Mouse (Mus musculus): Measurements from ENCODE around the gene Thap11. TPM values are rescaled to one million over a fixed set of nuclear protein-coding genes. Genes with fewer than 3 reads are reported as not detected.

Gene Thap11
- polyA plus RNA-seq, 1 experiment = 31.0 TPM

- no peak overlapping the region for H3K4me3 ChIP-seq (ENCODE audit: low read depth, low read length)
- H3K27me3 ChIP-seq (ENCODE audit: control insufficient read depth, insufficient read depth, low read length, poor library complexity, severe bottlenecking) = no peaks in the 10 kb centered on the region
- no peaks in the 10 kb centered on the region for H3K9me3 ChIP-seq (replicated peaks; ENCODE audit: control insufficient read depth, insufficient read depth, low read length, poor library complexity, severe bottlenecking)
- no peak overlapping the region for H3K27ac ChIP-seq (ENCODE audit: insufficient read depth, low read length)
- no peak for TF ChIP-seq POLR2A (IDR thresholded peaks at IDR 0.05; ENCODE audit: insufficient read depth, low read length)
- TF ChIP-seq CTCF (IDR thresholded peaks at IDR 0.05; ENCODE audit: low read depth, low read length) = no peak
- no peak for TF ChIP-seq EP300 (IDR thresholded peaks at IDR 0.05; ENCODE audit: insufficient read depth, low read depth, low read length)
- H3K4me1 ChIP-seq (ENCODE audit: control insufficient read depth, insufficient read depth, low read length) = no peaks in the 10 kb centered on the region
- H3K36me3 ChIP-seq (ENCODE audit: control insufficient read depth, insufficient read depth, low read length, poor library complexity, severe bottlenecking) = no peaks in the 10 kb centered on the region
- no peak overlapping the region for H3K9ac ChIP-seq (ENCODE audit: low read depth, poor library complexity, severe bottlenecking)
Observed at GRCm38 (mm10) chr8:105811061-105811460, 43.9 kb upstream of the Thap11 start.

GRCm38 (mm10) chr8:105811543-105811942, 43.4 kb upstream of the Thap11 start:
- TF ChIP-seq EP300 (IDR thresholded peaks at IDR 0.05; ENCODE audit: insufficient read depth, low read depth, low read length) = no peak
- TF ChIP-seq POLR2A (IDR thresholded peaks at IDR 0.05; ENCODE audit: insufficient read depth, low read length) = no peak
- no peak for TF ChIP-seq CTCF (IDR thresholded peaks at IDR 0.05; ENCODE audit: low read depth, low read length)
- Histone ChIP-seq H3K27me3 (ENCODE audit: control insufficient read depth, insufficient read depth, low read length, poor library complexity, severe bottlenecking) (no peaks in the 10 kb centered on the region), H3K4me1 (ENCODE audit: control insufficient read depth, insufficient read depth, low read length) (no peaks in the 10 kb centered on the region), H3K9ac (ENCODE audit: low read depth, poor library complexity, severe bottlenecking) (no peak overlapping the region), H3K9me3 (replicated peaks; ENCODE audit: control insufficient read depth, insufficient read depth, low read length, poor library complexity, severe bottlenecking) (no peaks in the 10 kb centered on the region), H3K36me3 (ENCODE audit: control insufficient read depth, insufficient read depth, low read length, poor library complexity, severe bottlenecking) (no peaks in the 10 kb centered on the region), H3K27ac (ENCODE audit: insufficient read depth, low read length) (no peak overlapping the region), H3K4me3 (ENCODE audit: low read depth, low read length) (no peak overlapping the region)

- Histone ChIP-seq H3K9me3 (replicated peaks; ENCODE audit: control insufficient read depth, insufficient read depth, low read length, poor library complexity, severe bottlenecking) (no peaks in the 10 kb centered on the region), H3K27me3 (ENCODE audit: control insufficient read depth, insufficient read depth, low read length, poor library complexity, severe bottlenecking) (no peaks in the 10 kb centered on the region), H3K36me3 (ENCODE audit: control insufficient read depth, insufficient read depth, low read length, poor library complexity, severe bottlenecking) (no peaks in the 10 kb centered on the region), H3K4me3 (ENCODE audit: low read depth, low read length) (no peak overlapping the region), H3K9ac (ENCODE audit: low read depth, poor library complexity, severe bottlenecking) (no peak overlapping the region), H3K27ac (ENCODE audit: insufficient read depth, low read length) (no peak overlapping the region), H3K4me1 (ENCODE audit: control insufficient read depth, insufficient read depth, low read length) (no peaks in the 10 kb centered on the region)
- TF ChIP-seq CTCF (IDR thresholded peaks at IDR 0.05; ENCODE audit: low read depth, low read length) (no peak), EP300 (IDR thresholded peaks at IDR 0.05; ENCODE audit: insufficient read depth, low read depth, low read length) (no peak), POLR2A (IDR thresholded peaks at IDR 0.05; ENCODE audit: insufficient read depth, low read length) (no peak)
Observed at GRCm38 (mm10) chr8:105812511-105812910, 42.4 kb upstream of the Thap11 start.

GRCm38 (mm10) chr8:105813241-105813640, 41.7 kb upstream of the Thap11 start:
- Histone ChIP-seq H3K27me3 (ENCODE audit: control insufficient read depth, insufficient read depth, low read length, poor library complexity, severe bottlenecking) (no peaks in the 10 kb centered on the region), H3K9ac (ENCODE audit: low read depth, poor library complexity, severe bottlenecking) (no peak overlapping the region), H3K36me3 (ENCODE audit: control insufficient read depth, insufficient read depth, low read length, poor library complexity, severe bottlenecking) (no peaks in the 10 kb centered on the region), H3K4me1 (ENCODE audit: control insufficient read depth, insufficient read depth, low read length) (no peaks in the 10 kb centered on the region), H3K9me3 (replicated peaks; ENCODE audit: control insufficient read depth, insufficient read depth, low read length, poor library complexity, severe bottlenecking) (no peaks in the 10 kb centered on the region), H3K4me3 (ENCODE audit: low read depth, low read length) (no peak overlapping the region), H3K27ac (ENCODE audit: insufficient read depth, low read length) (no peak overlapping the region)
- no peak for TF ChIP-seq POLR2A (IDR thresholded peaks at IDR 0.05; ENCODE audit: insufficient read depth, low read length)
- no peak for TF ChIP-seq CTCF (IDR thresholded peaks at IDR 0.05; ENCODE audit: low read depth, low read length)
- no peak for TF ChIP-seq EP300 (IDR thresholded peaks at IDR 0.05; ENCODE audit: insufficient read depth, low read depth, low read length)

- no peak overlapping the region for H3K9ac ChIP-seq (ENCODE audit: low read depth, poor library complexity, severe bottlenecking)
- H3K4me1 ChIP-seq (ENCODE audit: control insufficient read depth, insufficient read depth, low read length) = no peaks in the 10 kb centered on the region
- TF ChIP-seq CTCF (IDR thresholded peaks at IDR 0.05; ENCODE audit: low read depth, low read length) (no peak), EP300 (IDR thresholded peaks at IDR 0.05; ENCODE audit: insufficient read depth, low read depth, low read length) (no peak), POLR2A (IDR thresholded peaks at IDR 0.05; ENCODE audit: insufficient read depth, low read length) (no peak)
- peaks cover 9% of the 10 kb centered on the region; the same call in 1 of the 2 replicates for H3K36me3 ChIP-seq (ENCODE audit: control insufficient read depth, insufficient read depth, low read length, poor library complexity, severe bottlenecking)
- no peaks in the 10 kb centered on the region for H3K27me3 ChIP-seq (ENCODE audit: control insufficient read depth, insufficient read depth, low read length, poor library complexity, severe bottlenecking)
- H3K9me3 ChIP-seq (replicated peaks; ENCODE audit: control insufficient read depth, insufficient read depth, low read length, poor library complexity, severe bottlenecking) = no peaks in the 10 kb centered on the region
- H3K27ac ChIP-seq (ENCODE audit: insufficient read depth, low read length) = no peak overlapping the region
- no peak overlapping the region for H3K4me3 ChIP-seq (ENCODE audit: low read depth, low read length)
Observed at GRCm38 (mm10) chr8:105819659-105820058, 35.3 kb upstream of the Thap11 start.

- Histone ChIP-seq H3K9me3 (replicated peaks; ENCODE audit: control insufficient read depth, insufficient read depth, low read length, poor library complexity, severe bottlenecking) (no peaks in the 10 kb centered on the region), H3K36me3 (ENCODE audit: control insufficient read depth, insufficient read depth, low read length, poor library complexity, severe bottlenecking) (peaks cover 9% of the 10 kb centered on the region; the same call in 1 of the 2 replicates), H3K27ac (ENCODE audit: insufficient read depth, low read length) (no peak overlapping the region), H3K9ac (ENCODE audit: low read depth, poor library complexity, severe bottlenecking) (no peak overlapping the region), H3K4me1 (ENCODE audit: control insufficient read depth, insufficient read depth, low read length) (no peaks in the 10 kb centered on the region), H3K4me3 (ENCODE audit: low read depth, low read length) (no peak overlapping the region), H3K27me3 (ENCODE audit: control insufficient read depth, insufficient read depth, low read length, poor library complexity, severe bottlenecking) (no peaks in the 10 kb centered on the region)
- TF ChIP-seq POLR2A (IDR thresholded peaks at IDR 0.05; ENCODE audit: insufficient read depth, low read length) = no peak
- no peak for TF ChIP-seq CTCF (IDR thresholded peaks at IDR 0.05; ENCODE audit: low read depth, low read length)
- no peak for TF ChIP-seq EP300 (IDR thresholded peaks at IDR 0.05; ENCODE audit: insufficient read depth, low read depth, low read length)
Observed at GRCm38 (mm10) chr8:105820925-105821324, 34.0 kb upstream of the Thap11 start.
